Mouse (Mus musculus): ENCODE measurements around the gene Arsj. TPM values are rescaled to one million over a fixed set of nuclear protein-coding genes. Genes with fewer than 3 reads are reported as not detected.

The Arsj gene
- polyA plus RNA-seq, 1 experiment: 0.86 TPM

DNA sequence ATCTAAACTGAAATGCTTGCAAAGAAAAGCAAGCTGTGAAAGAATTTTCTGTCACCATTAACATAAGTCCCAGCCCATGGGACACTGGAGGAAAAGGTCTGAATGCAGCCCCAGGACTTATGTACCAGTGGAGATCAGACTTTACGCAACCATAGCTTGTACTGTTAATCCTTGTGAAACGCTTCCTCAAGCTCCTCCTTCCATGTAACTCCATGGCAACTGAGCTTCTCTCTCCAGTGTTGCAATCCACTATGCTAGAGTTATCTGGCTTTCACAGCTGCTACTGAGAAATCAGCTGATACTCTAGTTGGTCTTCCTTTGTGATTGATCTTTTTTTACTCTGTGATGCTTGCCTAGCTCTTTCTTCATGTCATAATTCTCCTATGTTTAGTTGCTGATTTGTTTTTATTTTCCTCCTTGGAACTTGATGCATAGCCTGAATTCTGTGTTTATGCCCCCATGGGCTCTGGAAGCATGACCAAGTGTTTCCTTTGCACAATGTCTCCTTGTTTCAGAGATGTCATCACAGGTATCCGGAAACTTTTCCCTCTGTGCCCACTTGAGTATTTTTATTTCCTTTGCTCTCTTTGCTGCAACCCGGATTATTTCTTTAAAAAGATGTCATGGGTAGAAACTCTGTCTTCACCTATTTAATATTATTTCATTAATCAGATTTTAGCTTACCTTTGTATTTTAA lies 99.8 kb downstream of the Arsj start:
- Histone ChIP-seq H3K4me1 (ENCODE audit: control insufficient read depth, insufficient read depth, low read length) (no peaks in the 10 kb centered on the region; the same call in 1 of the 2 replicates), H3K4me3 (ENCODE audit: insufficient read depth, low read length) (no peak overlapping the region)
- TF ChIP-seq POLR2A (IDR thresholded peaks at IDR 0.05; ENCODE audit: extremely low read depth, insufficient read depth, low read length): no peak
- TF ChIP-seq CTCF (IDR thresholded peaks at IDR 0.05; ENCODE audit: extremely low read depth, insufficient read depth, low read length): no peak

DNA sequence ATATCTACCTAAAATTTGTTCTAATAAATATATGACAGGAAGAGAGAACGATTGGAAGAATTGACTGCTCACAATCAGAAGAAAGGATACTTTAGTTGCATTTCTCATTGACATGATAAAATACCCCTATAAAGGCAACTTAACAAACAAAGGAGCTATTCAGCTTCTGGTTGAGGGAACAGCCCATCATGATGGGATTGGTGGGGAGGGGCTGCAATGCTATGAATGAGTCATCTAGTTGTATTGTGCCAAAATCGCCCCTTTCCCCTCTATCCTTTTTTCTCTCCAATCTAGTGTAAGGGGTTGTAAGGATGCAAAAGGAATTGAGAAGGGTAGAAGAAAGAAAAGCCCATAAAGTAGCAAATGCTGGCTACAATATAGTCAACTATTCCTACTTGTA lies 100.8 kb downstream of the Arsj start:
- Histone ChIP-seq H3K4me1 (ENCODE audit: control insufficient read depth, insufficient read depth, low read length) (no peaks in the 10 kb centered on the region; the same call in 1 of the 2 replicates), H3K27ac (ENCODE audit: insufficient read depth, low read length) (no peak overlapping the region), H3K4me3 (ENCODE audit: insufficient read depth, low read length) (no peak overlapping the region)
- TF ChIP-seq POLR2A (IDR thresholded peaks at IDR 0.05; ENCODE audit: extremely low read depth, insufficient read depth, low read length): no peak
- TF ChIP-seq CTCF (IDR thresholded peaks at IDR 0.05; ENCODE audit: extremely low read depth, insufficient read depth, low read length): no peak

More for the DNA sequence above, 99.8 kb downstream of the Arsj start:
- H3K27ac ChIP-seq (ENCODE audit: insufficient read depth, low read length): no peak overlapping the region

Other genes with a start within 250 kb of the Arsj start
- 62.7 and 66.4 TPM in 2 replicates for gene Camk2d, start 232.6 kb downstream of the Arsj start, polyA plus RNA-seq (2012; rRNA removed)